Mouse (Mus musculus): ENCODE measurements around the gene Nckap5. TPM values are rescaled to one million over a fixed set of nuclear protein-coding genes. Genes with fewer than 3 reads are reported as not detected.
A peak's percentile ranks its signal among the peaks of the same experiment; 100 is the strongest.

Gene Nckap5
- polyA plus RNA-seq, 1 experiment from 2014 or later: 6.9 TPM

GRCm38 (mm10) chr1:126597376-126597775 is 233.2 kb downstream of the Nckap5 start:
- Histone ChIP-seq H3K4me3 (no peak overlapping the region), H3K27me3 (replicated peaks; ENCODE audit: low read depth, poor library complexity, severe bottlenecking) (peaks cover 15% of the 10 kb centered on the region; the same call in 1 of the 2 replicates), H3K36me3 (replicated peaks) (no peaks in the 10 kb centered on the region), H3K9me3 (no peaks in the 10 kb centered on the region), H3K27ac (replicated peaks) (no peak overlapping the region), H3K4me1 (peaks cover 51% of the 10 kb centered on the region)
- DNase-seq (ENCODE audit: low spot score): peak; percentile 42
- 64% methylated on average over 3 of the region's 3 CpGs for WGBS

- no peaks in the 10 kb centered on the region for H3K9me3 ChIP-seq
- no peak overlapping the region for H3K27ac ChIP-seq (replicated peaks)
- H3K4me3 ChIP-seq: no peak overlapping the region
- 86% methylated on average over 3 of the region's 3 CpGs for WGBS
- H3K27me3 ChIP-seq (replicated peaks; ENCODE audit: low read depth, poor library complexity, severe bottlenecking): peaks cover 18% of the 10 kb centered on the region
- no peak for DNase-seq (ENCODE audit: low spot score)
- peaks cover 34% of the 10 kb centered on the region for H3K4me1 ChIP-seq
- H3K36me3 ChIP-seq (replicated peaks): no peaks in the 10 kb centered on the region
Measured at GRCm38 (mm10) chr1:126594796-126595195, 235.8 kb downstream of the Nckap5 start.

DNA sequence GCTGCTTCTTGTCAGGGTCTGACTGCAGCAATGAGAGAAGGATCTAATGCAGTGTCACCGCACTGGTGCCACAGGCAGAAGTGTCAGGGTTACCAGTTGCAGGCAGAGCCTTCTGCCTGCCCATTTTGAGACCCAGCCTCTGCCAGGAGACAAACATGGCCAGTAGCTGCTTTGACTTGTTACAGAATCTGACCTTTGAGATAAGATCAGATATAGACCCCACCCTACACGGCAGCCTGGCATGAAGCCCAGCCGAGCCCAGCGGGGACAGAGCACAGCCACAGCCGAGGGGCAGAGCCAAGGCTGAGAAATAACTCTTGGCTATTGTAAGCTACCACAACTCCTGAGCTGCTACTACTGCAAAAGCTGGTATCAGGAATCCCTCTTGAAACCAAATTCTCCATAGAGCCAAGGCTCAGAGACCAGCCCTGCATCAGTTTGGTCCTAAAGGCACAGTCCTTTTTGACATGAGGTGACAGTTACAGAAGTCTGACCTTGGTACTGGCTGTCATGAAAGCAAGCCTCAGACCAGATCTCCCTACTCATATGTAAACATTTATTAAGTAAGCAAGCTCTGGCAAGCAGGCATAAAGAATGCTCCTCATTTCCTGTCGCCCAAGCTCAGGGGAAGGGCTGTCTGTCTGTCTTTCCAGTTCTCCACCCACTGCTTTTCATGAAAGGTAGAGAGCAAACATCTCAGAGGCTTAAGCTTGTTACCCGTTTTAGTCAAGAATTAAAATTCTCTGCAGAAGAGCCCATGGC is 237.4 kb downstream of the Nckap5 start:
- no peaks in the 10 kb centered on the region for H3K36me3 ChIP-seq (replicated peaks)
- H3K4me3 ChIP-seq: no peak overlapping the region
- H3K27ac ChIP-seq (replicated peaks): no peak overlapping the region; the same call in 1 of the 2 replicates
- peaks cover 20% of the 10 kb centered on the region for H3K27me3 ChIP-seq (replicated peaks; ENCODE audit: low read depth, poor library complexity, severe bottlenecking)
- peaks cover 28% of the 10 kb centered on the region for H3K4me1 ChIP-seq
- no peak for DNase-seq (ENCODE audit: low spot score)
- H3K9me3 ChIP-seq: no peaks in the 10 kb centered on the region
- 78% methylated on average over 7 of the region's 7 CpGs for WGBS

DNA sequence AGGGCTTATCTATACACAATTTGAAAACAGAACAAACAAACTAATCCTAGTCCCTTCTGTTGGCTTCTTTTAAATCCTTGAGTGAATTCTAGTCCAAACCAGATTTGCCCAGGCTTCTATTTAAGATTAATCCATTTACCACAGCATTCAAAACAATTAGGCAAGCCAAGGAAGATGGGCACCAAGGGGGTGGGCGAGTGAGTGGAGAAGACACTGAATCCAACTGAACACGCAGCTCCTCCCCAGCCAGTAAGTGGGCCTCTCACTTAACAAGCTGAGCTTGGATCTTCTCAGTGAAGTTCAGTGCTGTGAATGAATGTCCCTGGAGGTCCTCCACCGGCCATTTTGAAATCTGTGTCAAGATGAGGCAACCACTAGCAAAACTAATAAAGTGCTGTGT is 239.7 kb downstream of the Nckap5 start:
- no peaks in the 10 kb centered on the region for H3K36me3 ChIP-seq (replicated peaks)
- H3K4me3 ChIP-seq: no peak overlapping the region
- H3K27me3 ChIP-seq (replicated peaks; ENCODE audit: low read depth, poor library complexity, severe bottlenecking): peaks cover 15% of the 10 kb centered on the region
- WGBS: 85% methylated on average over 3 of the region's 3 CpGs
- no peaks in the 10 kb centered on the region for H3K9me3 ChIP-seq
- no peak overlapping the region for H3K27ac ChIP-seq (replicated peaks)
- DNase-seq (ENCODE audit: low spot score): no peak
- peaks cover 10% of the 10 kb centered on the region; the same call in 1 of the 2 replicates for H3K4me1 ChIP-seq

GRCm38 (mm10) chr1:126578163-126578562 is 252.4 kb downstream of the Nckap5 start:
- no peaks in the 10 kb centered on the region for H3K4me1 ChIP-seq
- no peaks in the 10 kb centered on the region for H3K36me3 ChIP-seq (replicated peaks)
- H3K9me3 ChIP-seq: no peaks in the 10 kb centered on the region
- H3K4me3 ChIP-seq: no peak overlapping the region
- no peaks in the 10 kb centered on the region for H3K27me3 ChIP-seq (replicated peaks; ENCODE audit: low read depth, poor library complexity, severe bottlenecking)
- H3K27ac ChIP-seq (replicated peaks): no peak overlapping the region
- no peak for DNase-seq (ENCODE audit: low spot score)

GRCm38 (mm10) chr1:126574295-126574694 is 256.3 kb downstream of the Nckap5 start:
- no peak for DNase-seq (ENCODE audit: low spot score)
- H3K27ac ChIP-seq (replicated peaks): no peak overlapping the region
- 86% methylated on average over 9 of the region's 9 CpGs for WGBS
- H3K36me3 ChIP-seq (replicated peaks): no peaks in the 10 kb centered on the region
- no peaks in the 10 kb centered on the region for H3K27me3 ChIP-seq (replicated peaks; ENCODE audit: low read depth, poor library complexity, severe bottlenecking)
- H3K4me1 ChIP-seq: no peaks in the 10 kb centered on the region
- H3K4me3 ChIP-seq: no peak overlapping the region
- no peaks in the 10 kb centered on the region for H3K9me3 ChIP-seq

DNA sequence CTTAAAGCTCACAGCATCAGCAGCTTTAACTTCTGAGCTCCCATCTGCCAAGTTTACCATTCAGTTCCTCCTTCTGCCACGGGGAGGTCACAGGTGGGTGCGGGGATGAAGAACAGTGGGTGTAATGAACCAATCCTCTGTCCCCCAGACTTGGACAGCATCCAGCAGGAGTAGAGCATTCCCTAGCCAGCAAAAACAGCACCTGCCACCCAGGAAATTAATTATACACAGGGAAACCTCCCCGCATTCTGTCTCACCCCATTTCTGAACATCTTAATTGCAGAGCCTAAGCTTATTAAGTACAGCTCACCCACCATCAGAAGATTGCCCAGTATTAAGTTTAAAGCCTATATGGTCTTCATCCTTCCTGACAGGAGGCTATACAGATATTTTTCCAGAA is 256.9 kb downstream of the Nckap5 start:
- H3K4me3 ChIP-seq: no peak overlapping the region
- no peak overlapping the region for H3K27ac ChIP-seq (replicated peaks)
- no peaks in the 10 kb centered on the region for H3K9me3 ChIP-seq
- 82% methylated on average over 3 of the region's 3 CpGs for WGBS
- no peak for DNase-seq (ENCODE audit: low spot score)
- H3K27me3 ChIP-seq (replicated peaks; ENCODE audit: low read depth, poor library complexity, severe bottlenecking): no peaks in the 10 kb centered on the region
- H3K4me1 ChIP-seq: no peaks in the 10 kb centered on the region
- no peaks in the 10 kb centered on the region for H3K36me3 ChIP-seq (replicated peaks)

- Histone ChIP-seq H3K27ac (replicated peaks) (no peak overlapping the region), H3K4me3 (no peak overlapping the region), H3K27me3 (replicated peaks; ENCODE audit: low read depth, poor library complexity, severe bottlenecking) (no peaks in the 10 kb centered on the region), H3K36me3 (replicated peaks) (no peaks in the 10 kb centered on the region), H3K4me1 (no peaks in the 10 kb centered on the region), H3K9me3 (no peaks in the 10 kb centered on the region)
- WGBS: 79% methylated on average over 2 of the region's 2 CpGs
- no peak for DNase-seq (ENCODE audit: low spot score)
Measured at GRCm38 (mm10) chr1:126573097-126573496, 257.5 kb downstream of the Nckap5 start.

- WGBS: 86% methylated on average over 6 of the region's 6 CpGs
- H3K9me3 ChIP-seq: no peaks in the 10 kb centered on the region
- H3K27me3 ChIP-seq (replicated peaks; ENCODE audit: low read depth, poor library complexity, severe bottlenecking): no peaks in the 10 kb centered on the region
- H3K27ac ChIP-seq (replicated peaks): no peak overlapping the region
- no peaks in the 10 kb centered on the region for H3K4me1 ChIP-seq
- DNase-seq (ENCODE audit: low spot score): no peak
- no peak overlapping the region for H3K4me3 ChIP-seq
- H3K36me3 ChIP-seq (replicated peaks): no peaks in the 10 kb centered on the region
Measured at GRCm38 (mm10) chr1:126569611-126570238, 260.9 kb downstream of the Nckap5 start.

DNA sequence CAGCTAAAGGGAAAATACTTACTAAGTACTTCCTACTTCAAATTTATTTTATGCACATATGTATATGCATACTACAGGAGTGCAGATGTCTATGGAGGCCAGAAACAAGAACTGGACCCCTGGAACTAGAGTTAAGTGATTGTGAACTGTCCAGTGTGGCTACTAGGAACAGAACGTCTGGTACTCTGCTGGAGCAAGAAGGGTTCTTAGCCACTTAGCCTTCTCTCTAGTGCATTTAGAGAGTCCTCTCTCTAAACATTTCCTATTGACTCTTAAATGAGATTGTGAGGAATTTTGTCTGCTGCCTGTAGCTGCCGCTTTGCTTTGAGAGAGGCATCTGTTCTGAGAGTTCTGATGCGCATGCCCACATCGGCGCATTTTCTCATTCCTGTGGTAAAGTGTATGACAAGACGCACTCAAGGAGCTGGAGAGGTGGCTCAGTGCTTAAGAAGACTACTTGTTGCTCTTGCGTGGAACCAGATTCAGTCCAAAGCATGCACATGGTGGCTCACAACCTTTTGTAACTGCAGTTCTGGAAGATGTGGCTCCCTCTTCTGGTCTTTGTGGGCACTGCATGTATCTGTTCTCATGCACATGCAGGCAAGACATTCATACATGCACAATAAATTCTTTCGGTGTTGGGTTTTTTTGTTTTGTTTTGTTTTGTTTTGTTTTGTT is 261.9 kb downstream of the Nckap5 start:
- no peak overlapping the region for H3K27ac ChIP-seq (replicated peaks)
- peak; percentile 54 for DNase-seq (ENCODE audit: low spot score)

DNA sequence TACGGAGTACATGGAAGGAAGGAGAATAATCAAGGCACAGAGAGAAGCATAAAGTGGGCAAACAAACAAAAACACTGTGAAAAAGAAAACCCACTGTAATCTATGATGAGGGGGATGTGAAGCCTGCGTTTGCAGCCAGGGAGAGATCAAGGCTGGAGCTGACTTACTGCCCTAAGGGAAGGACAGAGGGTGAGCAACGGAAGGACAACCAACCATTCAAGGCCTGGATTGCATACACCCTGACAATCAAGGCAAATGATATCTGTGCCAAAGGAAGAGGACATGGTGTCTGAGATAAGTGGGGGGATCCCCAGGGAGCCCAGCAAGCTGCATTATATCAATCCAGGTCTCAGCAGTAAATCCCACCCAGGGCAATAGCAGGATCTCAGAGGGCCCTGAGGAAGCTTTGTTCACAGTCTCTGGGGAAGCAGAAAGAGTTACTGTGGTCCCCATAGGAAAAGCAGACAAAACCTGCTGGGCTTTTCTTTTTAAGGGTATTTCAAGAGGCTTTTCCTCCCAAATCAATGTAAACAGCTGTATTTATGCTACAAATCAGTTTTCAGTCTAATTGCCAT is 265.4 kb downstream of the Nckap5 start:
- Histone ChIP-seq H3K27me3 (replicated peaks; ENCODE audit: low read depth, poor library complexity, severe bottlenecking) (no peaks in the 10 kb centered on the region), H3K36me3 (replicated peaks) (no peaks in the 10 kb centered on the region), H3K4me1 (peaks cover 7% of the 10 kb centered on the region; the same call in 1 of the 2 replicates), H3K27ac (replicated peaks) (no peak overlapping the region), H3K9me3 (no peaks in the 10 kb centered on the region), H3K4me3 (no peak overlapping the region)
- WGBS: 49% methylated on average over 3 of the region's 3 CpGs
- DNase-seq (ENCODE audit: low spot score): no peak

More for the DNA sequence above, 261.9 kb downstream of the Nckap5 start:
- no peaks in the 10 kb centered on the region for H3K9me3 ChIP-seq
- H3K36me3 ChIP-seq (replicated peaks): no peaks in the 10 kb centered on the region
- H3K4me3 ChIP-seq: no peak overlapping the region
- no peaks in the 10 kb centered on the region for H3K4me1 ChIP-seq
- WGBS: 87% methylated on average over 8 of the region's 8 CpGs
- no peaks in the 10 kb centered on the region for H3K27me3 ChIP-seq (replicated peaks; ENCODE audit: low read depth, poor library complexity, severe bottlenecking)

DNA sequence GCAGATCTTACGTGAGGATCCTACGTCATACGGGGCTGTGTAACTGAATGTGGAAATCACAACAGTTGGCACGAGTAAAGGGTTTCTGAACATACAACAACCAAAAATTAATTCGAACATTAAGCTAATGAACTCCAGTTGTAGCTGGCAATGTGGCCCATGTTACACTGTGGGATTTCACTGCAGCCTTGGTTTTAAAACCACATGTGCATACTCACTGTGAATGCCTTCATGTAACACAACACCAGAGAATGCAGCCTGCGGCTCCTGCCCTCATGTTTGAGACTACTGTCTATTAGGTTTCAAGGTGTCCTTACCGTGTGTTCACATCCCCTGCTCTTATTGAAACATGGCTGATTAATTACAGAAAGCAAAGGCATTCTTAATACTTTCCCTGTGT is 269.7 kb downstream of the Nckap5 start:
- H3K27ac ChIP-seq (replicated peaks): no peak overlapping the region
- H3K9me3 ChIP-seq: no peaks in the 10 kb centered on the region
- no peaks in the 10 kb centered on the region for H3K36me3 ChIP-seq (replicated peaks)
- DNase-seq (ENCODE audit: low spot score): peak; percentile 34
- no peaks in the 10 kb centered on the region for H3K27me3 ChIP-seq (replicated peaks; ENCODE audit: low read depth, poor library complexity, severe bottlenecking)
- no peak overlapping the region for H3K4me3 ChIP-seq
- WGBS: 60% methylated on average over 7 of the region's 7 CpGs
- H3K4me1 ChIP-seq: peaks cover 7% of the 10 kb centered on the region; the same call in 1 of the 2 replicates
